Mouse (Mus musculus) hindbrain, embryonic 11.5 days (tissue): ENCODE measurements at regions not wholly inside any gene's neighbourhood (a gene's known extent, or its start where the extent isn't known, plus 50 kb on each side); places are given as distances from the start of the nearest gene placed in this dataset.

Experiments used
- ATAC-seq: fragments of 200-750 bp; cut with Nextera tagmentation; 2 replicates; pipeline ENCODE4 v1.8.0; 2017; ENCODE audit warnings: mild to moderate bottlenecking, moderate TSS enrichment, moderate library complexity; ENCODE audit not compliant: low FRiP score
- DNase-seq: peaks from one replicate; pipeline ENCODE4 v3.0.0-alpha.2; 2015; ENCODE audit warnings: low spot score
- H3K27ac ChIP-seq: fragments of 300-500 bp; sonication (generic); 2 replicates; pipeline ENCODE4 v1.5.1; 2014; ENCODE audit warnings: mild to moderate bottlenecking, low read depth, low read length
- H3K27me3 ChIP-seq: fragments of 300-500 bp; sonication (generic); 2 replicates; pipeline ENCODE4 v1.6.1; 2014; ENCODE audit warnings: mild to moderate bottlenecking, low read length, moderate library complexity, mixed read lengths; ENCODE audit not compliant: control insufficient read depth, insufficient read depth
- H3K36me3 ChIP-seq: fragments of 300-500 bp; sonication (generic); 2 replicates; pipeline ENCODE4 v1.6.1; 2014; ENCODE audit warnings: mild to moderate bottlenecking, low read length, moderate library complexity, mixed read lengths; ENCODE audit not compliant: control insufficient read depth, insufficient read depth
- H3K4me1 ChIP-seq: fragments of 300-500 bp; sonication (generic); replicated peaks from 2 replicates; pipeline ENCODE4 v1.6.1; 2014; ENCODE audit warnings: low read length, mixed read lengths; ENCODE audit not compliant: control insufficient read depth, insufficient read depth
- H3K4me2 ChIP-seq: fragments of 300-500 bp; sonication (generic); replicated peaks from 2 replicates; pipeline ENCODE4 v1.6.1; 2014; ENCODE audit warnings: mild to moderate bottlenecking, low read depth, low read length
- H3K4me3 ChIP-seq: fragments of 300-500 bp; sonication (generic); 2 replicates; pipeline ENCODE4 v1.5.1; 2014; ENCODE audit warnings: low read depth, low read length
- H3K9ac ChIP-seq: fragments of 300-500 bp; sonication (generic); 2 replicates; pipeline ENCODE4 v1.6.1; 2014; ENCODE audit warnings: low read depth, low read length
- H3K9me3 ChIP-seq: fragments of 300-500 bp; sonication (generic); 2 replicates; pipeline ENCODE4 v1.6.1; 2016; ENCODE audit warnings: low read length; ENCODE audit not compliant: control insufficient read depth
- WGBS: fragments of 180-500 bp; shearing (Covaris S2); extraction: QIAGEN DNeasy Blood & Tissue Kit; methylation state at CpG from one replicate; pipeline ENCODE4 v1.1.7; 2014; 5-methylcytosine and 5-hydroxymethylcytosine counted together

DNA sequence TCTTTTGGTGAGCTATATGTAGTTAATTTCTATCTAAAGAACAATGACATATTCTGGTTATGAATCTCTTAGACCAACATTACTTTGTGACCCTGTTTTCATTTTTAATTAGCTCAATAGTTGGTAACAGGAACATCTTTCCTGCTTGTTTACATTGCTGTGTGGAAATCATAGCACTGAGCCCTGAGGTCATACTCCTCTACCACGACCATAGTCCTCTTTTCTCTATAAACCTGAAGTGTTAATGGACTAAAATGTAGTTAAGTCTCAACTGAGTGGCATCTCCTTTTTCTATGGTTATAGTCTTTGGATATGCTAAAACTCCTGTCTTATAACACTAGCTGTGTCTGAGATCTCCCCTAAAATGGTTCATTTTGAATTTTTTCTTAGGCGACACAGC, 240.2 kb upstream of the Dab2 start:
- no peak overlapping the region for H3K27ac ChIP-seq
- ATAC-seq (no peak), DNase-seq (no peak)
- H3K4me1 ChIP-seq: no peaks in the 10 kb centered on the region
- no peaks in the 10 kb centered on the region for H3K9me3 ChIP-seq
- no peak overlapping the region for H3K4me2 ChIP-seq
- no peaks in the 10 kb centered on the region for H3K27me3 ChIP-seq
- 87% methylated on average over 2 of the region's 2 CpGs for WGBS
- no peak overlapping the region for H3K9ac ChIP-seq
- no peak overlapping the region for H3K4me3 ChIP-seq
- H3K36me3 ChIP-seq: no peaks in the 10 kb centered on the region

DNA sequence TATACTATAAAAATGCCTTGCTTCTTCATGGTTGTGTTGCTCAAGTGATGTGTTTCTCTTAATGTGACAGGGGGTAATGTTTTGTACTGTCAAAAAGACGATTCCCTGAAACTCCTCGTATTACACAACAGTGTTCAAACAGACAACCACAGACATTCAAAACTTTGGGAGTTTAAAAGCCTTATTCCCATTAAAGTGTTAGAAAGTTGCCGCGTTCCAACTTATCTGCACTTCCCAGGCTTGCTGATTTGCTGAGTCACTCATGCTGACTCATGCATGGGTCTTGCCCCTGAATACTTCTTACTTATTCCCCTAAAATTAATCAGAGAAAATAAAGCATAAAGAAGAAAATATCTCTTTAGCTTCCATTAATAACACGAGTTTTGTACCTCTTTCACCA, 239.8 kb upstream of the Dab2 start:
- Histone ChIP-seq H3K27me3 (no peaks in the 10 kb centered on the region), H3K9ac (no peak overlapping the region), H3K4me1 (no peaks in the 10 kb centered on the region), H3K4me3 (no peak overlapping the region), H3K4me2 (no peak overlapping the region), H3K36me3 (no peaks in the 10 kb centered on the region), H3K9me3 (no peaks in the 10 kb centered on the region), H3K27ac (no peak overlapping the region)
- ATAC-seq (no peak), DNase-seq (no peak)
- 85% methylated on average over 5 of the region's 5 CpGs for WGBS

DNA sequence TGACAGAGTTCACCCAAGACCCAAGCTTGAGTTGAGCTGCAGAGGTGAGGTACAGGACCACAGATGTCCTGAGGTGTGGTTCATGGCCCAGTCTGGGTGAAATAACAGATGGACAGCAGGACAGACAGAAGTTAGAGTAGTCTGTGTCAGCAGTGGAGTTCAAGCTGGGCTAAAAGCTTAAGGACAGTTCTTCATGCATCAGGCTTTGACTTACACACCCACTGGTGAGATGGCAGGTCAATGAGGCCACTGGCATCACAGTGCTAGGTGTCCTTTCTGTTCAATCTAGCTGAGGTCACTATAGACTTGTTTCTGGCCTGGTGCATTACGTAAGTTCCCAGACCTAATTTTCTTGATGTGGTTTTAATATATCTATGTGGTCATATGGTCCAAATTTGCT, 238.9 kb upstream of the Dab2 start:
- no peak for ATAC-seq
- Histone ChIP-seq H3K9ac (no peak overlapping the region), H3K27ac (no peak overlapping the region), H3K4me2 (no peak overlapping the region), H3K27me3 (no peaks in the 10 kb centered on the region), H3K36me3 (no peaks in the 10 kb centered on the region), H3K4me3 (no peak overlapping the region), H3K9me3 (no peaks in the 10 kb centered on the region), H3K4me1 (no peaks in the 10 kb centered on the region)
- WGBS: 90% methylated on average over 1 of the region's 1 CpGs
- no peak for DNase-seq

DNA sequence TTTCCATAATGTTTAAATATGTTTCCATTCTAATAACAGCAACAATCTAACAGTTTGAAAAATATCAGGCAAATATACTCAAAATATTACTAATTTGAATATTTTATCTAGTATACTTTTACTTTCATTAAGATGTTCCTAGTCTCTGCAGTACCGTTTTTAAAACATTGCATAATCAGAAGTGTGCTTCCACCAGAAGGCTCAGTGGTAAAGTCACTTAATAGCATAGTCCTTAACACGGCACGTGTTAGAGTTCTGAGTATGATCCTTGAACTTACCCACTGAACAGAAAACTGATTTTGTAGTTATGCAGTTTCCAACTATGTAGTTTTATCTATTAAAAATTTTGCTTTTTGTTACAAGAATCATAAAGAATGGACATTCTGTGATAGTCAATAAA, 234.5 kb upstream of the Dab2 start:
- Histone ChIP-seq H3K4me2 (no peak overlapping the region), H3K9me3 (no peaks in the 10 kb centered on the region), H3K27me3 (no peaks in the 10 kb centered on the region), H3K4me1 (no peaks in the 10 kb centered on the region), H3K36me3 (no peaks in the 10 kb centered on the region), H3K9ac (no peak overlapping the region), H3K4me3 (no peak overlapping the region), H3K27ac (no peak overlapping the region)
- DNase-seq: no peak
- 92% methylated on average over 3 of the region's 3 CpGs for WGBS
- ATAC-seq: no peak

DNA sequence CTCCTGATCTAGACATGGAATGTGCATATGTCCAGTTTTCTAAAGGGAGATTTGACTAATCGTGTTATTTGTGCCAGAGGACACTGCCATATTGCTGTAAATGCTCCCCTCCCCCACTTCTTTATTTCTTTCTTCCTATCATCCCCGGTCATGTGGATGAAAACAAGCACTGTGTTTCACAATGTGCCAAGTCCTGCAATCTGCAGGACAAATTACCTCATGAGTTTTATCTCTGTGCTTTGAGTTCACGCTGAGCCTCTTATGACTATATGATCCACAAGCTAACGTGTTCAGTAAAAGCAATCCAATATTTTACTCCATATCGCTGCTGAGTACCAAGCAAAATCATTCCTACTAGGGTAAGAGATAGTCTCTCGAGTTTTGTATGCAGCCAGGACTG, 232.2 kb upstream of the Dab2 start:
- no peak for DNase-seq
- H3K4me1 ChIP-seq: no peaks in the 10 kb centered on the region
- H3K36me3 ChIP-seq: no peaks in the 10 kb centered on the region
- no peak overlapping the region for H3K4me3 ChIP-seq
- no peak overlapping the region for H3K27ac ChIP-seq
- 90% methylated on average over 6 of the region's 6 CpGs for WGBS
- no peak overlapping the region for H3K4me2 ChIP-seq
- H3K9ac ChIP-seq: no peak overlapping the region
- H3K9me3 ChIP-seq: no peaks in the 10 kb centered on the region
- no peaks in the 10 kb centered on the region for H3K27me3 ChIP-seq
- ATAC-seq: no peak

DNA sequence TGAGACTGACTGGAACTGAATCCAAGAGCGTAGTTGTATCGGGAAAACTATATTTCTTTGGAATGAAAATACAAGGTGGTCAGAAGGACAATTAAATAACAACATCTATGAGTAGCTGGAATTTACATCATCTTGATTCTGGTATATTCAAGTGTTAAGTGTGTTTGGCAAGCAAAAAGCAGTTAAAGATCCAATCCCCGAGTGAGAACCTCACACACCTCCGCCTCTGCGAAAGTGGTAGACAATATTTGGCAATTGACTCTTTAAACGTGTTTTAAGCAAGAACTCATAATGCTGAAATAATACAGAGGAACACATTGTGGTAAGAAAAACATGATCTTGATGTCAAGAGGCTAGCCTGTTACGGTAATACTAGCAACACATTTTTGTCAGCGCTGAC, 231.2 kb upstream of the Dab2 start:
- 94% methylated on average over 8 of the region's 8 CpGs for WGBS

DNA sequence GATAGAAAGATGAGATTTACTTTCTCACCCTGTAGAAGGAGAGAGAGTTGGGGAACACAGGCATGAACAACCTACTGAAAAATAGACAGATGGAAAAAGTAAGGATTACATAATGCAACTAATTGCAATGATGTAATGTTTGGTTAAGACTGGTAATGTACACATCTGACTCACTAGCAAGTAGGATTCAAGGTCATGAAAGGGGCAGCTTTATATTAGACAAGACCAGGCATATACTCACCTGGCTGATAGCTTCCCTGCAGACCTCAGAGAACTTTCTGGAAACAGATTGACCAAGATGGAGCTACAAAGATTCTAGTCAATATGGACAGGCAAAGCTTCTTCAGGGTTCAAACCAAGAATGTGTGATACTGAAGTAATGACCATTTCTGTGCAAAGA, 227.7 kb upstream of the Dab2 start:
- Histone ChIP-seq H3K36me3 (no peaks in the 10 kb centered on the region), H3K4me2 (no peak overlapping the region), H3K27ac (no peak overlapping the region), H3K4me3 (no peak overlapping the region), H3K4me1 (no peaks in the 10 kb centered on the region), H3K9ac (no peak overlapping the region), H3K27me3 (no peaks in the 10 kb centered on the region), H3K9me3 (no peaks in the 10 kb centered on the region)
- ATAC-seq: no peak
- no peak for DNase-seq

More for the DNA sequence above, 231.2 kb upstream of the Dab2 start:
- Histone ChIP-seq H3K27me3 (no peaks in the 10 kb centered on the region), H3K36me3 (no peaks in the 10 kb centered on the region), H3K9me3 (no peaks in the 10 kb centered on the region), H3K27ac (no peak overlapping the region), H3K4me1 (no peaks in the 10 kb centered on the region), H3K4me2 (no peak overlapping the region), H3K9ac (no peak overlapping the region), H3K4me3 (no peak overlapping the region)
- DNase-seq: no peak
- ATAC-seq: no peak

GRCm38 (mm10) chr15:6072920-6073319, 226.7 kb upstream of the Dab2 start:
- Histone ChIP-seq H3K4me2 (no peak overlapping the region), H3K9ac (no peak overlapping the region), H3K36me3 (no peaks in the 10 kb centered on the region), H3K4me3 (no peak overlapping the region), H3K27ac (no peak overlapping the region), H3K9me3 (no peaks in the 10 kb centered on the region), H3K4me1 (no peaks in the 10 kb centered on the region), H3K27me3 (no peaks in the 10 kb centered on the region)
- DNase-seq (no peak), ATAC-seq (no peak)
- 80% methylated on average over 3 of the region's 3 CpGs for WGBS

DNA sequence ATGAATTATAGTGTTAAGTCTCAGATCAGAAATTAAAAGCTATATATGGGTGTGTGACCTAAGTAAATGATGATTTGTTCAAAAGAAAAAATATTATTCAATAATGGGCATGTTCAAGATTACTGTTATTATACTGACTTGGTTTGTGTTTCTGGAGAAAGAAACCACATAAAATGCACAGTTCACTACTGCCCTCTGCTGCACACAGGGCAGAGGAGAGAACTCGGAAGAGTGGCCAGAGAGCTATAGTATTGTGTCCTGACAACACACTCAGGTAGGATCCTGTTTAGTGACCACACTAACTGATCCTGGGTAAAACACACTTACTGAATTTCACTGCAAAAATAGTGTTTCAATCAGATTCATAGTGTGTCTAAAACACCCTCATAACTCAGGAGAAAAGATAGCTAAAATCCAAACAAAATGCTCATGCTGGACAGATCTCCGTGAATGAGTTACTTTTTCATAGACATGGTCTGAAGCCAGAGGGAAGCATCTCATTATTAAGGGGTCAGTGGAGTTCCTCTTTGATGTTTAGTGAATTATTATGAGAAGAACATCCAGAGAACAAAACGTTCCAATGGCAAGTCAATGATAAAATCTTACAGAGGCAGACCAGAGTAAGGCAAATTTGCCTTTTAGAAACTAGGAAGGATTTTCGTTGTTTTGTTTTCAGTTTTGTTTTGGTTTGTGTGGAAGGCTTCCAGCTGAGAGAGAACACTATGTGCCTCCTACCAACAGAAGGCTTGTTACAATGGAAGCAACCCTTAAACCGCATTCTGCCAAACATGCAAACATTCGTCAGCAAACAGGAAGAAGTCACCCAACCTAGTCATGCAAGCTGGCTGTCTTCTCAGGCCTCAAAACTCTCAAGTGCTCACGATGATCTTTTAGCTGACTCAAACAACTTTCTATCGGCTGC, 218.6 kb upstream of the Dab2 start:
- Histone ChIP-seq H3K27ac (no peak overlapping the region), H3K9ac (no peak overlapping the region), H3K4me2 (no peak overlapping the region), H3K27me3 (no peaks in the 10 kb centered on the region), H3K4me1 (no peaks in the 10 kb centered on the region), H3K4me3 (no peak overlapping the region), H3K36me3 (no peaks in the 10 kb centered on the region), H3K9me3 (no peaks in the 10 kb centered on the region)
- ATAC-seq (peak; percentile 54; the same call in 1 of the 2 replicates), DNase-seq (peak; percentile 51)
- WGBS: 44% methylated on average over 8 of the region's 8 CpGs
